Mouse (Mus musculus) cerebellum, postnatal 4 days (tissue): ENCODE results near the gene Rrp12.

ENCODE experiments used
- DNase-seq, 2 experiments: peaks; one replicate each; pipeline ENCODE4 v3.0.0; 2022; ENCODE audit warnings: low spot score in 2 of 2, mixed read lengths in 1 of 2

The Rrp12 gene

DNA sequence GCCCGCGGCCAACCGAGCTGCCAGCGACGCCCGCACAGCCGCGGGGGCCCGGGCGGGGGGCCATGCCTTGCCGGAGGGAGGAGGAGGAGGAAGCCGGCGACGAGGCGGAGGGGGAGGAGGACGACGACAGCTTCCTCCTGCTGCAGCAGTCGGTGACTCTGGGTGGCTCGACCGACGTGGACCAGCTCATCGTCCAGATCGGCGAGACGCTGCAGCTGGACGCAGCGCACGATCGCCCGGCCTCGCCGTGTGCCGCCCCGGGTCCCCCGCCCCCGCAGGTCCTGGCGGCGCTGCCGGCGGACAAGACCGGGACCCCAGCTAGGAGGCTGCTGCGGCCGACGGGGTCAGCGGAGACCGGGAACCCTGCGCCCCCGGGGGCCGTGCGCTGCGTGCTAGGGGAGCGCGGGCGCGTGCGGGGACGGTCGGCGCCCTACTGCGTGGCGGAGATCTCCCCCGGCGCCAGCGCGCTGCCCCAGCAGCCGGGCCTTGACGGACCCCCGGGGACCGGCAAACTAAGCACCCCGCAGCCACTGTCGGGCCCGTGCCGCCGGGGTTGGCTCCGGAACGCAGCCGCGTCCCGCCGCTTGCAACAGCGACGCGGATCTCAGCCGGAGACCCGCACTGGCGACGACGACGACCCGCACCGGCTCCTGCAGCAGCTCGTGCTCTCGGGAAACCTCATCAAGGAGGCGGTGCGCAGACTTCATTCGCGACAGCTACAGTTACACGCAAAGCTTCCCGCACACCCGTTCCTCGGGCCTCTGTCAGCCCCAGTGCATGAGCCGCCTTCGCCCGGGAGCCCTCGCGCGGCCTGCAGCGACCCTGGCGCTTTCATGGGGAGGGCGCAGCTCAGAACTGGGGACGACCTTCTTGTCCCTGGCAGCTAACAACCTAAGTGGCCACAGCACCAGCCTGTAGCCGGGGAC lies 65.6 kb downstream of the Rrp12 start:
- peak in 1 of 2 experiments; percentile 49 for DNase-seq

DNA sequence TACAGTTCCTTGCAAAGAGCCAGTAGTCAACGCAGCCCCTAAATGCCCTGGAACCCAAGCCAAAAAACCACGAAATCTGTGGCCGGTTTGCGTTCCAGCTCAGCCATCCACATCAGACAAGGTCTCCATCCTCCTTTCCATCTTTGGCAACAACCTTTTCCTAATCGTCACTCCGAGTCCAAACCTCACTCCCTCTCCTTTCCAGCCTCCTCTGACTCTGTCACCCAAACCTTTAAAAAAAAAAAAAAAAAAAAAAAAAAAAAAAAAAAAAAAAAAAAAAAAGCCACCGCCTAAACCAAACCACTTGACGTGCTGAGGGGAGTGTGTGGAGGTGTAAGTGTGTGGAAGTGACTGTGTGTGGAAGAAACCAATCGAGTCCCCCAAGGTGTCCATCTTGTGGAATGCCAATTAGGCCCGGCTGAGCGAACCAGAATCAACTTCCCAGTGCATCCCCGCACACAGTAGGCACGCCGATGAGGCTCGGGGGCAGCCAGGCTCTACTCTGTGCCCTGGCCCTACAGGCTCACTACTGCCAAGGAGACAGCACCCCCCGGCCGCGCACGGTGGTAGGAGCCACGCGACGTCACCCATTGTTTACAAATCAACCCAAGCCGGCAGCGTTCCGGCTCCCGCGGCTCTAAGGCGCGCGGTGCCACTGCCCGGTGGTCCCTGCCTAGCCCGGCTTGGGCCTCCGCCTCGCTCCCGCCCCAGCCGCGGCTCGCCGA lies 66.4 kb downstream of the Rrp12 start, which contains the start of gene Frat1:
Gene Frat1, plus strand, starts transcription at position 590 of the 725 bp plus-strand sequence.
- DNase-seq, result peak; percentile 70 to 86

DNA sequence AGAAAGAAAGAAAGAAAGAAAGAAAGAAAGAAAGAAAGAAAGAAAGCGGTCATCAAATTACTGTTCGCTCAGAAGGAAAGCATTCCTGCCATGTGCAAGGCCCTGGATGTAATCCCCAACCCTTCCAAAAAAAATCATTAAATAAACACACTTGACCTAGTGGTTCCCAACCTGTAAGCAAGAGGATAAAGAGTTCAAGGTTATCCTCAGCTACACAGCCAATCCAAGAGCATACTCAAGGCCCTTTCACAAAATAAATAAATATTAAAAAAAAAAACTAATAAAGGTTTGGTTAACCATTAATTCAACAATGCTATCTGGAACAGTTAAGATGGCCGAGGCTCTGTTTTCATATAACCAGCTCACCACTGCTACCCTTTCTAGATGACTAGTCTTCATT lies 67.0 kb downstream of the Rrp12 start:
- no peak for DNase-seq

DNA sequence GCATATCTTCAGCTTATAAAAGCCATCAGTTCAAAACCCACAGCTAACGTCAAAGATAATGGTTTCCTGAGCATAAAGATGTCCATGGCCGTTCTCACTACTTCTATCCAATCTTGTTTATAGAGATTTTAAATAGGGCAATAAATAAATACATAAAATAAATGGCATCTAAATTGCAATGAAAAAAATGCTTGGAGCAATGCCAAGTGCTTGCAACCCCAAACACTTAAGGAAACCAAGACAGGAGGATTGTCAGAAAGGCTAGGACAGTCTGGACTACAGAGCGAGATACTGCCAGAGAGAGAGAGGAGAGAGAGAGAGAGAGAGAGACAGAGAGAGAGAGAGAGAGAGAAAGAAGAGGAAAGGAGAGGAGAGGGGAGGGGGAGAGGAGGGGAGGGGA lies 69.4 kb downstream of the Rrp12 start:
- no peak for DNase-seq

DNA sequence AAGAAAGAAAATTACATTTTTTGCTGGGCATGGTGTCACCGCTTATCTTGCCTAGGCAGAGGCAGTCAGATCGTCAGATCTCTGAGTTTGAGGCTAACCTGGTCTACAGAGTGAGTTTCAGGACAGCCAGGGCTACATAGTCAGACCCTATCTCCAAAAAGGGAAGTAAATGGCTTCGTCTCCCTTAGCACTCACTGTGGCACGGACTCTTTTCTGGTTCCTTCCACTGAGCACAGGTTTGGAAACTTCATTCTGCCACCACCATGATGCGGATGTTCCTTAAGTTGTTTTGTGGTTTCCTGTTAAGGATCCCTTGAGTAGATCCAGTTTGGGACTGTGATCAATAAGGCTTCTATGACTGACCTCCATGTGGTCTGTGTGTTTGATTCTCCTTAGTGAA lies 71.0 kb downstream of the Rrp12 start:
- no peak for DNase-seq

DNA sequence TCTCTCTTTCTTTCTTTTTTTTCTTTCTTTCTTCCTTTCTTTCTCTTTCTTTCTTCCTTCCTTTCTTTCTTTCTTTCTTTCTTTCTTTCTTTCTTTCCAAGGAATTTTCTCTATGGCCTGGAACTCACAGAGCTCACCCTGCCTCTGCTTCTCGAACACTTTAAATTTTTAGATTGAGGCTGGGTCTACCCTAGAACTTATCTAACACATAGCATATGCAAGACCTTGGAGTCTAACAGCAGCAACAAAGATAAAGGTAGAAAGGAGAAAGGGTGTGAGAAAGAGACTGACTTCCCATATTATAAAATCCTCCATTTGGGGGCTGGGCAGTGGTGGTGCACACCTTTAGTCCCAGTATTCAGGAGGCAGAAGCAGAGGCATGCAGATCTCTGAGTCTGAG lies 73.4 kb downstream of the Rrp12 start:
- DNase-seq, result no peak

DNA sequence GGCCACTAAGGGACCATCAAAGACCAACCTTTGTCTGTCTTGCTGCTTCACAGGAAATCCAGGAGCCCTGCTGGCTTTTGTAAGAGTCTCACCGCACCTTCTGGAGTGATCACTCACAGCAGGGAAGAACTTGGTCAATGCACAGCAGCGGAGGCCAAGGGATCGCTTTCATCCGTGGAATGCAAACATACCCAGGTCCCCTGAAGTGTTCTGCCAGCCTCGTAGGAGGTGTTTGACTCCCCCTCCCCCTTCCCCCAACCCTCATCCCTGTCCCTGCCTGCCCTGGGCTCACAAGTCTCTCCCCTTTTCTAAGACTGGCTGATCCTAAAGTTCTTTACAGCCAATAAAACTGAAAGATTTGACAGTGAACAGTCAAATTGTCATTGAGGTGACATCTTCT lies 74.5 kb downstream of the Rrp12 start:
- no peak for DNase-seq

DNA sequence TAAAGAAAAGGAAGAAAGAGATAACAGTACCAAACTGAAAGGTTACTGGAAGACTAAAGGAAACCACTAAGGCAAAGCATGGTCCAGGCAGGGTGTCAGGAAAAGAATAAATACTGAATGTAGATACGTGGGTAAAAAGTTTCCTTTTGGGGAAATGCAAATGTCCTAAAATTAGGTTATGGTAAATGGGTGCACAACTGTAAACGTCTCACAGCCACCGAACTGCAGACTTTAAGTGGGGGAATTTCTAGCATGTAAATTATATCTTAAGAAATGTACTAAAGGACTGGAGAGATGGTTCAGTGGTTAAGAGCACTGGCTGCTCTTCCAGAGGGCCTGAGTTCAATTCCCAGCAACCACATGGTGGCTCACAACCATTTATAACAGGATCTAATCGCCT lies 77.2 kb downstream of the Rrp12 start:
- DNase-seq, result no peak

DNA sequence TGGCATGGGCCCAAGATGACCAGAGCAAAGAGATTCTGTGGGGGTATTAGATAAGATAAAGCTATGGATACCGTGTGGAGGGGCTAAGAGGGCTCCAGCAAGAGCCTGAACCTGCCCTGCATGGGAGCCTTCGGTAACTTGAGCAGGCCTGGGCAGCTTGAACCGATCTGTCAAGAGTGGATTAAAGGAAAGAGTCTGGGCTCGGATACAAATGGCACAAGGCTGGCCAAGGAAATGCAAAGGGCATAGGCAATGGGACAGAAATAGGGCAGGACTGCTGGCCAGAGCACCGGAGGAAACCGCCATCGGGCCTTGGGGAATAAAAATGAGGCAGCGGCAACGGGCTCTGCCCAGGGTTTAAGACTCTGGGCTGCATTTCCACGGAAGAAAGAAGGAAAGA lies 78.6 kb downstream of the Rrp12 start:
- no peak for DNase-seq

DNA sequence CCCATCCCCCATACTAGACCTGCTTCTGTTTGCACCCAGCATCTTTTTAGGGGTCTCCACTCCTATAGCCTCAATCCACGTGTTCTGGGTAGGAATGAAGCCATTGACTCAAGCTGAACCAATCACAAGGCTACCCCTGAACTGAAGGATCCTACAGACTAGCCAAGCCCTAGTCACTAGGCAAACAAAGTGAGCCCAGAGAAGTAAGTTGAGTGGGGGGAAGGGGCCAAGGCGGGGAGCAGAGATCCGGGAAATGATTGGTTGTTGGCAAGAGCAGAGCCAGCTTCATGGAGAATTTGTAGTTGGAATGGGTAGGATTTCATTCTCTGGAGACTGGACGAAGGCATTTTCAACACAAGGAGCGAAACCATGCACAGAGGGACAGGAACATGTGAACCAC lies 79.1 kb downstream of the Rrp12 start:
- DNase-seq, result no peak

DNA sequence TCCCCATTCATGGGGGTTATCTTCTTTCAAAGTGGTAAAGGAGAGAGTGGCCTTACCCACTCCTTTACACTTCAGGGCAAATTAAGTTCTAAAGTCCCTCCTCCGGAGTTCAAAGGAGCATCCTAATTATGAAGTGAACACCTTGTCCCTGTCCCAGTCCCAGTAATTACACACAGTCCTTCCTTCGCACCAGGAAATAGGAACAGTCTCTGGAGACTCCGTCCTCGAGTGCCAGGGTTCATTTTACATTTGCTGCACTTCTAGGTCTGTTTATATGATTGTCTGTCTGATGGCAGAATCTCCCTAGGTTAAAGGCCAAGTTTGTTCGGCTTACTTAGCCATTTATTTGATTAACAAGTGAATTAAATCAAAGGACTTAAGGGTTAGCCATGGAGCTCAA lies 79.6 kb downstream of the Rrp12 start:
- no peak for DNase-seq

DNA sequence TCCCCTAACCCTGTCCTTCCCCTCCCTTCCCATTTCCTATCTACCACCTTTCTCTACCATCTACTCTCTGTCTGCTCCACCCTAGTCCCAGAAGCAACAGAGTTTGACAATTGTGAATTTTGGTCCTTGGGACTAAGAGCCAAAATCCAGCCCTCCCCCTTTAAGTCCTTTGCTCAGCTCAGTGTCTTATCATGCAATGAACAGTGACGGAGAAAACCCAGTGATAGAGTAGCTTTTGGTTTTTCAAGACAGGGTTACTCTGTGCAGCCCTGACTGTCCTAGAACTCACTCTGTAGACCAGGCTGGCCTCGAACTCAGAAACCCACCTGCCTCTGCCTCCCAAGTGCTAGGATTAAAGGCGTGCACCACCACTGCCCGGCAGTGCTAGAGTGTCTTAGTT lies 82.6 kb downstream of the Rrp12 start:
- DNase-seq, result no peak
